Mouse (Mus musculus): ENCODE measurements around the gene Pdha2. TPM values are rescaled to one million over a fixed set of nuclear protein-coding genes. Genes with fewer than 3 reads are reported as not detected.

Gene Pdha2
- polyA plus RNA-seq, 1 experiment from 2014 or later = not detected

DNA sequence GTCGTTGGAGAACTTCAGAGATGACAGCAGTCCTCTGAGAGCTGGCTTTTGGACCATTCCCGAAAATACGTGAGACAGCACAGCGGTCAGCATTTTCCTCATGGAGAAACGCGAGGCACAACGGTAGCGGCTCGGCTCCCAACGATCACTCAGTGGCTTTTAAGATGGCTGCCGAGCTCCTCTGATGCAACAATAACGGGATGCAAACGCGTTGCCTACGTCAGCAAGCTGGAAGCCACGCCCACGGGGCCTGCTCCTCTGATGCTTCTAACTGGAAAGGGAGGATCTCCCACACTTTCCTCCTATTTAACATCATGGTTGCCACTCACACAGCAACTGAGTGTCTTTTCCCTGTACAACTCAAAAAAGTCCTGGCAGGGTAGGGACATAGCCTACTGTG is 511 bp downstream of the Pdha2 start:
- in situ Hi-C loops (cut with MboI; ENCODE audit: low pct_unique_long_range_greater_than_20kb) = no loop called here
- TF ChIP-seq CTCF (IDR thresholded peaks at IDR 0.05) = no peak
- ChIA-PET CTCF (no interaction called here), POLR2A (no interaction called here)
- H3K27me3 ChIP-seq = no peaks in the 10 kb centered on the region
- DNase-seq (ENCODE audit: low read depth, low spot score) (no peak), ATAC-seq (no peak)

DNA sequence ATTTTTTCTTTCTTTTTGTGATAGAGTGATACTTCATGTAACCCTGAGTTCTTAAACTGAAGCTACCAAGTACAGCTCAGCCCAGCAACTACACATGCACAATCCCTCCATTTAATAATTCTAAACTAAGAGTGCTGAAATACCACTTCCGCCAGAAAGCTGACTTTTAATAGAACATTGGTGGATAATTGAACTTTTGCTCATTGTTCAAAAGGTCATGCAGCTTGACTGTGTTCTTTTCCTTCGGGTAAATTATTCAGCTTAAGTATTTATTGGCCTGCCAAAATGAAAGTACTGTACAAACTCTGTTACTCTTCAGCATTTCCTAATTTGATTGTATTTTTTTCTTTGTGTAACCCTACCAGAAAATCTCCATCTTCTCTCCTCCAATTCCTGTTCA is 10.4 kb downstream of the Pdha2 start:
- DNase-seq (ENCODE audit: low read depth, low spot score) (no peak), ATAC-seq (no peak)
- in situ Hi-C loops (cut with MboI; ENCODE audit: low pct_unique_long_range_greater_than_20kb) = no loop called here
- no peak for TF ChIP-seq CTCF (IDR thresholded peaks at IDR 0.05)
- no peaks in the 10 kb centered on the region for H3K27me3 ChIP-seq
- ChIA-PET POLR2A (no interaction called here), CTCF (interaction anchor here (1.2 kb wide), 1 partner anchor 25 kb away, joined by 3 read pairs; no protein-coding TSS in a partner anchor)

DNA sequence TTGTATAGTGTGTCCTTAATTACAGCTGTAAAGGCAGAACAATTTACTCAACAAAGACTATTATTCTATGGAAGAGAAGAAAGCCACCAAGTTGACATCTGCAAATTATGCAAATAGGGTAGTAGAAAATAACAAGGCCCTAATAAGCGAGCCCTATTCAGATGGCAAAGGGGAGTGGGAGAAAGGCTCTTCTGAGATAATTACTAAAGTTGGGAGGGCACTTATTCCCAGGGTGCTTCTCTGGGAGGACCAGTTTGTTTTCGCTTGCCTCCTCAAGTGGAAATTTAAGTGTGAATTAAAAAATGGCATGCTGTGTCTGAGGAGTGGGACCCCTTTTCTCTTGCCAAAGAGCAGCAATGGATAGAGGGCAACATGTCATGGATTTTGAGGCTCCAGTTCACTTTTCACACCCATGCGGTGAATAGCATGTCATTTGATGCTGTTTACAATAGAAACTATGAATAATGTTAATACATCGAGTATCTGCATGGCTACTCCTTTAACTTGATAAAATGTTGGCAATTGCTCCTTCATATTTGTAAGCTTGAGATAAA is 14.8 kb downstream of the Pdha2 start:
- no peak for ATAC-seq
- ChIA-PET POLR2A (no interaction called here), CTCF (no interaction called here)
- no peak for DNase-seq (ENCODE audit: low read depth, low spot score)
- no peaks in the 10 kb centered on the region for H3K27me3 ChIP-seq
- in situ Hi-C loops (cut with MboI; ENCODE audit: low pct_unique_long_range_greater_than_20kb) = no loop called here
- TF ChIP-seq CTCF (IDR thresholded peaks at IDR 0.05) = no peak

DNA sequence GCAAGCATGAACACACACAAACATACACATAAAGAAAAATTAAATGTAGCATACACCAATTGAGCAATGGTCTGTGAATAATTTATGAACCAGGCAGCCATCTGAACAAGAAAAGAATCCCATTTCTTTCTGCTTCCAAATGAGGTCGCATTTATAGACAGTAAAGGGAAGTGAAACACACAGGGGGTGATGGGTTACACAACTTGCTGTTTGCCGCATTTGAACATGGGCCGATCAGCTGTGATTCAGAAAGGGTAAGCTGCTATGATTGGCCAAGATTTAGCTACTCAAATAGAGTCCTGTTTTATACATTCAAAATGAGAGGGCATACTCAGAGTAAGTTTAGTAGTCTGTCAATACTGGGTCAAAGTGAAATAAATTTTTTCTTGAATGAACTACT is 20.5 kb downstream of the Pdha2 start:
- TF ChIP-seq CTCF (IDR thresholded peaks at IDR 0.05) = no peak
- ATAC-seq = no peak
- H3K27me3 ChIP-seq = no peaks in the 10 kb centered on the region
- CTCF ChIA-PET = no interaction called here
- in situ Hi-C loops (cut with MboI; ENCODE audit: low pct_unique_long_range_greater_than_20kb) = no loop called here
- DNase-seq (ENCODE audit: low read depth, low spot score) = no peak
- POLR2A ChIA-PET = no interaction called here

DNA sequence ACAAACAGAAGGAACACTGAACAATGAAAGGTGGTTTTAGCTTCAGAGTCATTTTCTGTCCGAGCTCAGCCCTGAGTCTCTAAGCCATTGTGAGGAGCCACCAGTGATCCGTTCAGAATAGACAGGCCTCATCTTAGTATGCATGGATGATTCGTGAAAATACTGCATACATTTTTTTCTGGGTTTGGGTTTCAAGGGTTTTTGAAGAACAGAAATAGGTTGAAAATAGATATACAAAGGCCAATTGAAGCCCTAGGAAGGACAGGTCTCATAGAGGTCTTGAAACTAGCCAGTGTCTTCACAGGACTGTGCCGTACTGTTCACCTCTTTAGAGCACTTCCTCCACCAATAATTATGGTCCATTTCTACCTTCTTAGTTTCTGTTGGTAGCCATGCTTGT is 21.7 kb downstream of the Pdha2 start:
- in situ Hi-C loops (cut with MboI; ENCODE audit: low pct_unique_long_range_greater_than_20kb) = no loop called here
- ATAC-seq = no peak
- no peak for TF ChIP-seq CTCF (IDR thresholded peaks at IDR 0.05)
- DNase-seq (ENCODE audit: low read depth, low spot score) = no peak
- H3K27me3 ChIP-seq = no peaks in the 10 kb centered on the region
- POLR2A ChIA-PET = no interaction called here
- CTCF ChIA-PET = no interaction called here

GRCm38 (mm10) chr3:141160986-141161385 is 51.2 kb downstream of the Pdha2 start:
- POLR2A ChIA-PET = no interaction called here
- no peaks in the 10 kb centered on the region for H3K27me3 ChIP-seq
- in situ Hi-C loops (cut with MboI; ENCODE audit: low pct_unique_long_range_greater_than_20kb) = no loop called here
- no peak for TF ChIP-seq CTCF (IDR thresholded peaks at IDR 0.05)
- no peak for ATAC-seq
- CTCF ChIA-PET = no interaction called here
- no peak for DNase-seq (ENCODE audit: low read depth, low spot score)
